Comparison of ENCODE assay signal across 22 mouse cellular contexts in genomic region chr15:82216142-82216827, GRCm38 (mm10). TPM values are rescaled to one million over a fixed set of nuclear protein-coding genes. Genes with fewer than 3 reads are reported as not detected.
DNase-seq lines count a peak whose midpoint lies in the region; ATAC-seq and TF ChIP-seq lines count a peak whose summit lies in the region.
"Had no signal": no experiment of that assay in that cellular context is flagged by ENCODE, and none has a peak within 500 bp of the region (broad histone marks: within the 10 kb centered on the region; RNA-seq: fewer than 3 reads in every experiment).

No protein-coding gene starts in this region.

- H3K4me2 ChIP-seq in heart, embryonic 14.5 days (ENCODE audit: low read length) = peak overlapping the region; percentile 25; the same call in 1 of the 2 replicates
- H3K4me2 ChIP-seq: embryonic facial prominence, embryonic 15.5 days; hindbrain, embryonic 13.5 days; midbrain, embryonic 15.5 days; neural tube, embryonic 15.5 days had no signal

- DNase-seq in cerebellum, adult 9-10 months = peak; percentile 65
- no peak for DNase-seq in cerebellum, postnatal 4 days (ENCODE audit: low spot score in 2 of 2)
- no peak for DNase-seq in heart, adult 18-20 months
- DNase-seq in cerebellum, postnatal 14 days = peak; percentile 62 to 68
- DNase-seq in spleen, adult 18-20 months = no peak
- DNase-seq: heart, postnatal 10 days; kidney, adult 2 months; kidney, postnatal 25 days; liver; liver, postnatal 0 days; lung, postnatal 36 days; thymus, adult 2 months had no signal

- H3K36me3 ChIP-seq in heart, embryonic 14.5 days (ENCODE audit: control insufficient read depth, insufficient read depth, low read length) = no peaks in the 10 kb centered on the region
- H3K36me3 ChIP-seq in E14TG2a.4 (ENCODE audit: insufficient read depth, low read length) = no peaks in the 10 kb centered on the region
- H3K36me3 ChIP-seq: embryonic facial prominence, embryonic 15.5 days; hindbrain, embryonic 13.5 days; midbrain, embryonic 15.5 days; neural tube, embryonic 15.5 days had no signal

- no peak overlapping the region for H3K9ac ChIP-seq in heart, embryonic 14.5 days (ENCODE audit: low read length)
- H3K9ac ChIP-seq: embryonic facial prominence, embryonic 15.5 days; hindbrain, embryonic 13.5 days; liver, postnatal 0 days; midbrain, embryonic 15.5 days; neural tube, embryonic 15.5 days had no signal

- 38% methylated on average over 20 of the region's 20 CpGs for WGBS in heart, embryonic 14.5 days

- no peaks in the 10 kb centered on the region for H3K9me3 ChIP-seq in heart, embryonic 14.5 days (ENCODE audit: control insufficient read depth, low read length)
- no peaks in the 10 kb centered on the region for H3K9me3 ChIP-seq in E14TG2a.4 (ENCODE audit: low read length)
- H3K9me3 ChIP-seq: embryonic facial prominence, embryonic 15.5 days; hindbrain, embryonic 13.5 days; midbrain, embryonic 15.5 days; neural tube, embryonic 15.5 days had no signal

- H3K4me1 ChIP-seq in heart, embryonic 14.5 days (ENCODE audit: control insufficient read depth in 2 of 2, insufficient read depth in 2 of 2, low read length in 2 of 2) = peaks cover 14 to 29% of the 10 kb centered on the region in 2 experiments
- peaks cover 79% of the 10 kb centered on the region for H3K4me1 ChIP-seq in E14TG2a.4 (replicated peaks; ENCODE audit: low read depth, low read length)

- TF ChIP-seq CTCF in E14TG2a.4 (conservative IDR thresholded peaks at IDR 0.05; ENCODE audit: low read length) = no peak

- no peak for ATAC-seq in heart, embryonic 14.5 days (ENCODE audit: insufficient number of reproducible peaks, insufficient read depth, low FRiP score, low read depth)
- ATAC-seq: inflammation-experienced regulatory T-cells, adult 6 months; liver, postnatal 0 days; midbrain, embryonic 15.5 days had no signal

- no peak overlapping the region for H3K27ac ChIP-seq in heart, embryonic 14.5 days (replicated peaks in 1 of 2; ENCODE audit: control insufficient read depth in 1 of 2, insufficient read depth in 1 of 2, low read depth in 2 of 2, low read length in 2 of 2)
- H3K27ac ChIP-seq: embryonic facial prominence, embryonic 15.5 days; hindbrain, embryonic 13.5 days; midbrain, embryonic 15.5 days; neural tube, embryonic 15.5 days had no signal

- peaks cover 83% of the 10 kb centered on the region for H3K27me3 ChIP-seq in heart, embryonic 14.5 days (ENCODE audit: control insufficient read depth, insufficient read depth, low read length)
- H3K27me3 ChIP-seq in E14TG2a.4 (ENCODE audit: insufficient read depth, low read length) = peaks cover 67% of the 10 kb centered on the region

- no peak overlapping the region for H3K4me3 ChIP-seq in heart, embryonic 14.5 days (ENCODE audit: control insufficient read depth in 1 of 2, insufficient read depth in 1 of 2, low read depth in 1 of 2, low read length in 2 of 2)
- peak overlapping the region; percentile 59 for H3K4me3 ChIP-seq in E14TG2a.4 (replicated peaks; ENCODE audit: low read length)
- H3K4me3 ChIP-seq: embryonic facial prominence, embryonic 15.5 days; hindbrain, embryonic 13.5 days; midbrain, embryonic 15.5 days; neural tube, embryonic 15.5 days had no signal

RNA-seq across cellular contexts. Expression of gene Shisa8, which starts 3.7 kb away (rescaled TPM):
- 0.22 and 0.42 TPM in 2 replicates for polyA plus RNA-seq in heart, embryonic 14.5 days (2014; fragmentation: Nextera tagmentation; extraction: Ambion mirVana)
- total RNA-seq in heart, adult 18-20 months (2021) = under 1 TPM in 1 of 2 experiments, not detected in 1; 0.21 TPM
- total RNA-seq: megakaryocyte-erythroid progenitor cell, adult 5-6 weeks had no signal
- polyA plus RNA-seq: inflammation-experienced regulatory T-cells, adult 6 months; stomach, embryonic 16.5 days had no signal

RNA-seq across cellular contexts. Expression of gene Tnfrsf13c, which starts 7.9 kb away (rescaled TPM):
- 0.11 and 0.16 TPM in 2 replicates for polyA plus RNA-seq in heart, embryonic 14.5 days (2014; fragmentation: Nextera tagmentation; extraction: Ambion mirVana)
- 1 to 10 TPM in 1 of 2 experiments, under 1 TPM in 1; 0.35 to 2.2 TPM for total RNA-seq in heart, adult 18-20 months (2021)
- polyA plus RNA-seq: hindbrain, embryonic 13.5 days had no signal

RNA-seq across cellular contexts. Expression of gene Cenpm, which starts 28.3 kb away (rescaled TPM):
- polyA plus RNA-seq in heart, embryonic 14.5 days (2014; fragmentation: Nextera tagmentation; extraction: Ambion mirVana) = 67.7 and 73.0 TPM in 2 replicates
- under 1 TPM; 0.42 to 0.46 TPM for total RNA-seq in heart, adult 18-20 months (2021)

RNA-seq across cellular contexts. Expression of gene 1500009C09Rik, which starts 35.9 kb away (rescaled TPM):
- polyA plus RNA-seq in heart, embryonic 14.5 days (2014; fragmentation: Nextera tagmentation; extraction: Ambion mirVana) = not detected in 2 replicates
- not detected for total RNA-seq in heart, adult 18-20 months (2021)
- total RNA-seq: heart, postnatal 10 days; megakaryocyte-erythroid progenitor cell, adult 5-6 weeks had no signal
- polyA plus RNA-seq: embryonic facial prominence, embryonic 15.5 days; gonadal fat pad, adult 2 months; inflammation-experienced regulatory T-cells, adult 6 months; liver, postnatal 0 days; stomach, embryonic 16.5 days had no signal

RNA-seq across cellular contexts. Expression of gene Sept3, which starts 58.4 kb away (rescaled TPM):
- 4.7 and 4.9 TPM in 2 replicates for polyA plus RNA-seq in heart, embryonic 14.5 days (2014; fragmentation: Nextera tagmentation; extraction: Ambion mirVana)
- total RNA-seq in heart, adult 18-20 months (2021) = 1 to 10 TPM in 1 of 2 experiments, under 1 TPM in 1; 0.62 to 1.1 TPM
- polyA plus RNA-seq: inflammation-experienced regulatory T-cells, adult 6 months had no signal

Comparison
In these comparisons a context has a peak if more than half of its experiments do, and no peak if none do; other contexts are left out.
1. DNase-seq: peak in cerebellum, adult 9-10 months (single experiment) and cerebellum, postnatal 14 days (2 of 2); none in cerebellum, postnatal 4 days (0 of 2), heart, adult 18-20 months (0 of 2) and spleen, adult 18-20 months (0 of 2).